Mouse (Mus musculus): ENCODE results near the gene Crebrf. TPM values are rescaled to one million over a fixed set of nuclear protein-coding genes. Genes with fewer than 3 reads are reported as not detected.

The Crebrf gene
- polyA plus RNA-seq, 1 experiment = 0.47 TPM

DNA sequence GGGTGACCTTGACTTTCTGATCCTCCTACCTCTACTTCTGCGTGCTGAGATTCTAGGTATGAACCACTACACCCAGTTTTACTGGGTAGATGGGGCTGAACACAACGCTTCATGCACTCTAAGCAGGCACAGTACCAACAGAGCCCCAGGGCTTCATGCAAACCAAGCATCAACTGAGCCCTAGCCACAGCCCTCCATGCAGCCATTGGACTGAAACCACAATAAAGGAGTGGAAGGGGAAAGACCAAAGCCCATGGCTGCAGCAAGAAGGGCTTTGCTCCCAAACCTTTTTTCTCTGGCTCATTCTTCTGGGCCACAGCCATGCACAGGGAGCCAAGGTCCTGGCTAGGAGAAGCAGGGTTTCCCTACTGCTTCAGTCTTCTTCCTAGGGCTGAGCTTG, 97.2 kb downstream of the Crebrf start:
- H3K79me3 ChIP-seq (ENCODE audit: low read depth) = no peaks in the 10 kb centered on the region
- TF ChIP-seq MYOG (IDR thresholded peaks at IDR 0.05; ENCODE audit: control insufficient read depth, extremely low read depth, insufficient read length) = no peak
- TF ChIP-seq MYOD1 (IDR thresholded peaks at IDR 0.05; ENCODE audit: control insufficient read depth, insufficient read length, low read depth) = no peak
- no peak for TF ChIP-seq CEBPB (IDR thresholded peaks at IDR 0.05; ENCODE audit: low read depth)
- no peak for TF ChIP-seq FOSL1 (IDR thresholded peaks at IDR 0.05; ENCODE audit: insufficient read depth, low read length, poor library complexity, severe bottlenecking)
- no peak for TF ChIP-seq MAX (IDR thresholded peaks at IDR 0.05)
- no peak for TF ChIP-seq CTCF (IDR thresholded peaks at IDR 0.05; ENCODE audit: control insufficient read depth, insufficient read depth, insufficient read length)
- no peak for TF ChIP-seq USF1 (IDR thresholded peaks at IDR 0.05; ENCODE audit: low read depth)
- H3K36me3 ChIP-seq (ENCODE audit: control insufficient read depth, insufficient read depth) = no peaks in the 10 kb centered on the region
- no peaks in the 10 kb centered on the region for H3K79me2 ChIP-seq (ENCODE audit: control insufficient read depth, insufficient read depth)
- H3ac ChIP-seq (ENCODE audit: control insufficient read depth, insufficient read length, low read depth) = no peak overlapping the region
- H3K4me3 ChIP-seq (ENCODE audit: insufficient read depth, poor library complexity, severe bottlenecking) = no peak overlapping the region
- peaks cover 10% of the 10 kb centered on the region for H3K27me3 ChIP-seq (ENCODE audit: control insufficient read depth, insufficient read depth, insufficient read length)

DNA sequence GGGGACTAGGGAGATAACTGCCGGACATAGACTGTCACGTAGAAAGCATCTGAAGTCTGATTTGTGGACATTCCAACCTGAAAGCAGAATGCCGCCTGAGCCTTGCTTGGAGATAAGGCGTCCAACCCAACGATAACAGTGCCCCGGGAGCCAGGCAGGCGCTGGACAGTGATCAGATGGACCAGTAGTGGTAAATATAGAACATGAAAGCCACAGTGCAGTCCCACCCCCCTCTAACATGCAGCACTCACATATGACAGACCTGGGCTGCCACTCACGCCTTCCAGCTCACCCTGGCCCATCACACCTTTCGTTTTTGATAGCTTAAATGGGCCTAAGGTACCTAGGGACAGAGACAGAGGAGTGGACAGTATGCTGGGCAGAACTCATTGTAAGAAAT, 98.0 kb downstream of the Crebrf start:
- Histone ChIP-seq H3K79me2 (ENCODE audit: control insufficient read depth, insufficient read depth) (no peaks in the 10 kb centered on the region), H3K27me3 (ENCODE audit: control insufficient read depth, insufficient read depth, insufficient read length) (peaks cover 13% of the 10 kb centered on the region), H3K79me3 (ENCODE audit: low read depth) (no peaks in the 10 kb centered on the region), H3K36me3 (ENCODE audit: control insufficient read depth, insufficient read depth) (no peaks in the 10 kb centered on the region), H3ac (ENCODE audit: control insufficient read depth, insufficient read length, low read depth) (no peak overlapping the region), H3K4me3 (ENCODE audit: insufficient read depth, poor library complexity, severe bottlenecking) (no peak overlapping the region)
- no peak for TF ChIP-seq MYOD1 (IDR thresholded peaks at IDR 0.05; ENCODE audit: control insufficient read depth, insufficient read length, low read depth)
- TF ChIP-seq CTCF (IDR thresholded peaks at IDR 0.05; ENCODE audit: control insufficient read depth, insufficient read depth, insufficient read length) = no peak
- no peak for TF ChIP-seq USF1 (IDR thresholded peaks at IDR 0.05; ENCODE audit: low read depth)
- TF ChIP-seq CEBPB (IDR thresholded peaks at IDR 0.05; ENCODE audit: low read depth) = no peak
- no peak for TF ChIP-seq MYOG (IDR thresholded peaks at IDR 0.05; ENCODE audit: control insufficient read depth, extremely low read depth, insufficient read length)
- TF ChIP-seq MAX (IDR thresholded peaks at IDR 0.05) = no peak

- Histone ChIP-seq H3K27me3 (ENCODE audit: control insufficient read depth, insufficient read depth, insufficient read length) (peaks cover 26% of the 10 kb centered on the region), H3K79me2 (ENCODE audit: control insufficient read depth, insufficient read depth) (no peaks in the 10 kb centered on the region), H3K4me3 (ENCODE audit: insufficient read depth, poor library complexity, severe bottlenecking) (no peak overlapping the region), H3ac (ENCODE audit: control insufficient read depth, insufficient read length, low read depth) (no peak overlapping the region), H3K36me3 (ENCODE audit: control insufficient read depth, insufficient read depth) (no peaks in the 10 kb centered on the region), H3K79me3 (ENCODE audit: low read depth) (no peaks in the 10 kb centered on the region)
- TF ChIP-seq USF1 (IDR thresholded peaks at IDR 0.05; ENCODE audit: low read depth) (no peak), MYOD1 (IDR thresholded peaks at IDR 0.05; ENCODE audit: control insufficient read depth, insufficient read length, low read depth) (peak; percentile 74)
Observed at GRCm38 (mm10) chr17:26816810-26817209, 101.4 kb downstream of the Crebrf start.

DNA sequence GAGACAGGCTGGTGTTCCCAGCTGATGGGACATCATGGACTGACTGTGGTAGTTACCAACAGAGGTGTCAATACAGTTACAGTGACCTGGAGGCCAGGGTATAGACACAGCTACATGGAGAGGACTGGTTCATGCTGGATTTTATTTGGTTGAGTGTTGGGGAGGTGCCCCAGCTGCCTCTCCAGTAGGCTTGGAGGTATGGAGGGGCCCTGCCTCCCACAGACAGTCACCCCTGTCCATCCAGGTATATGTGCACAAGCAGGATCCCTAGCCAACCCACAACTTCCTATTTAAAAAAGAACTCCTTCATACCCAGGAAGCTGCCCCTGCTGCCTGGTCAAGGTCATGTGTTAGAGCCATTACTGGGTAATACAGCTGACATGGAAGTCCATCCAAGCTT, 102.3 kb downstream of the Crebrf start:
- Histone ChIP-seq H3K27me3 (ENCODE audit: control insufficient read depth, insufficient read depth, insufficient read length) (peaks cover 26% of the 10 kb centered on the region), H3K36me3 (ENCODE audit: control insufficient read depth, insufficient read depth) (no peaks in the 10 kb centered on the region), H3K79me2 (ENCODE audit: control insufficient read depth, insufficient read depth) (no peaks in the 10 kb centered on the region), H3K79me3 (ENCODE audit: low read depth) (no peaks in the 10 kb centered on the region), H3ac (ENCODE audit: control insufficient read depth, insufficient read length, low read depth) (no peak overlapping the region), H3K4me3 (ENCODE audit: insufficient read depth, poor library complexity, severe bottlenecking) (no peak overlapping the region)
- TF ChIP-seq MYOD1 (IDR thresholded peaks at IDR 0.05; ENCODE audit: control insufficient read depth, insufficient read length, low read depth) (no peak), CEBPB (IDR thresholded peaks at IDR 0.05; ENCODE audit: low read depth) (no peak)

GRCm38 (mm10) chr17:26826131-26826530, 110.7 kb downstream of the Crebrf start:
- no peaks in the 10 kb centered on the region for H3K79me3 ChIP-seq (ENCODE audit: low read depth)
- H3K36me3 ChIP-seq (ENCODE audit: control insufficient read depth, insufficient read depth) = no peaks in the 10 kb centered on the region
- H3K4me3 ChIP-seq (ENCODE audit: insufficient read depth, poor library complexity, severe bottlenecking) = no peak overlapping the region
- no peak overlapping the region for H3ac ChIP-seq (ENCODE audit: control insufficient read depth, insufficient read length, low read depth)
- H3K27me3 ChIP-seq (ENCODE audit: control insufficient read depth, insufficient read depth, insufficient read length) = peaks cover 37% of the 10 kb centered on the region
- no peaks in the 10 kb centered on the region for H3K79me2 ChIP-seq (ENCODE audit: control insufficient read depth, insufficient read depth)
- TF ChIP-seq CTCF (IDR thresholded peaks at IDR 0.05; ENCODE audit: control insufficient read depth, insufficient read depth, insufficient read length) = no peak
- TF ChIP-seq USF1 (IDR thresholded peaks at IDR 0.05; ENCODE audit: low read depth) = no peak
- TF ChIP-seq MYOD1 (IDR thresholded peaks at IDR 0.05; ENCODE audit: control insufficient read depth, insufficient read length, low read depth) = no peak
- TF ChIP-seq FOSL1 (IDR thresholded peaks at IDR 0.05; ENCODE audit: insufficient read depth, low read length, poor library complexity, severe bottlenecking) = no peak
- TF ChIP-seq MAX (IDR thresholded peaks at IDR 0.05) = no peak

Other genes with a start within 250 kb of the Crebrf start
- gene Ergic1, start 154.2 kb upstream of the Crebrf start, polyA plus RNA-seq (2012; fragmentation: generic; extraction: Trizol) = 114 TPM
- 16.4 TPM for gene Dusp1, start 153.5 kb upstream of the Crebrf start, polyA plus RNA-seq (2012; fragmentation: generic; extraction: Trizol)
- gene Atp6v0e, start 52.4 kb upstream of the Crebrf start, polyA plus RNA-seq (2012; fragmentation: generic; extraction: Trizol) = 236 TPM
- 27.8 TPM for gene Bnip1, start 65.4 kb downstream of the Crebrf start, polyA plus RNA-seq (2012; fragmentation: generic; extraction: Trizol)
- 2.2 TPM for gene Nkx2-5, start 129.4 kb downstream of the Crebrf start, polyA plus RNA-seq (2012; fragmentation: generic; extraction: Trizol)
- 30.9 TPM for gene Kifc5b, start 201.4 kb downstream of the Crebrf start, polyA plus RNA-seq (2012; fragmentation: generic; extraction: Trizol)
- gene Phf1, start 217.4 kb downstream of the Crebrf start, polyA plus RNA-seq (2012; fragmentation: generic; extraction: Trizol) = 7.3 TPM
- 166 TPM for gene Cuta, start 223.9 kb downstream of the Crebrf start, polyA plus RNA-seq (2012; fragmentation: generic; extraction: Trizol)
- gene Syngap1, start 225.6 kb downstream of the Crebrf start, polyA plus RNA-seq (2012; fragmentation: generic; extraction: Trizol) = 3.0 TPM